Mouse (Mus musculus) cerebellum, adult 9-11 months (tissue): Measurements from ENCODE around the gene Ankzf1.
"Not testable (repeated sequence)": the region's sequence is repeated elsewhere in the genome, so short reads cannot be mapped to it uniquely, and the experiment has no call there.

Experiments
- DNase-seq: peaks from one replicate; pipeline ENCODE4 v3.0.0; 2022

The Ankzf1 gene

GRCm38 (mm10) chr1:75227653-75228052 lies 35.7 kb downstream of the Ankzf1 start:
- no peak for DNase-seq

DNA sequence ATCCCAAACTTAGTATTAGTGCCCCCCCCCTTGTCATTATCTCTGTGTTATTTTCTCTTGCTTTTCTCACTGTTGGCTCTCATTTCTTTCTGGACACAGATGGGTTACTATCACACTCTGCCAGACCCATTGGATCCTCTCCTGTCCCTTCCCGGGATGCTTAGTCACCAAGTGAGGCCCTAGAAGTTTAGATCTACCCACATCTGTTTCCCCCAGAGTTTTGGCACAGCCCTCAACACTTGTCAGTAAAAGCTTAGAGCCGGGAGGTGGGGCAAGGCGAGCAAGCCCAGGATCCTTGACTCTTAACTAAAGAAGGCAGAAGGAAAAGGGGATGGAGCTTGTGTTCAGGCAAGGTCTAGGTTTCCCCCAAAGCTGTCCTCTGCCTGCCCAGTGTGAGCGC lies 37.2 kb downstream of the Ankzf1 start:
- DNase-seq: no peak

DNA sequence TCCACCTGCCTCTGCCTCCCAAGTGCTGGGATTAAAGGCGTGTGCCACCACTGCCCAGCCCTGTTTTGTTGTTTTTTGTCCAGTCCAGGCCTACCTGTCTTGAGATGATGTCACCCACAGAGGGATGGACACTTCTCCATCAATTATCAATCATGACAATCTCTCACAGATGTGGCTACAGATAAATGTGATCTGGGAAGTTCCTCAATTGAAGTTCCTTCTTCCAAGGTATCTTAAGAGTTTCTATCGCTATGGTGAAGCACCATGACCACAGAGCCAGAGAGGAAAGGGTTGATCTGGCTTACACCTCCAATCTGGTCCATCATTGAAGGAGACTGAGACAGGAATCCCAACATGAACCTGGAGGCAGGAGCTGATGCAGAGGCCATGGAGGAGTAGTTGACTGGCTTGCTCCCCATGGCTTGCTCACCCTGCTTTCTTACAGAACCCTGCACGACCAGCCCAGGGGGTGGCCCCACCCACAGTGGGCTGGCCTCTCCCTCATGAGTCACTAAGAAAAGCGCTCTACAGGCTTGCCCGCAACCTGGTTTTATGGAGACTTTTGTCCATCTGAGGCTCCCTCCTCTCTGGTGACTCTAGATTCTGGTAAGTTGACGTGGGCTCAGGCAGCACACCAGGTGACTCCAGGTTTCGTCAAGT lies 38.5 kb downstream of the Ankzf1 start:
- DNase-seq: no peak

- peak; percentile 10 for DNase-seq
Measured at GRCm38 (mm10) chr1:75231224-75231623, 39.3 kb downstream of the Ankzf1 start.

GRCm38 (mm10) chr1:75231664-75232152 lies 39.8 kb downstream of the Ankzf1 start, which contains the start of gene A630095N17Rik:
TSS of gene A630095N17Rik (minus strand) at chr1:75232102.
- no peak for DNase-seq

DNA sequence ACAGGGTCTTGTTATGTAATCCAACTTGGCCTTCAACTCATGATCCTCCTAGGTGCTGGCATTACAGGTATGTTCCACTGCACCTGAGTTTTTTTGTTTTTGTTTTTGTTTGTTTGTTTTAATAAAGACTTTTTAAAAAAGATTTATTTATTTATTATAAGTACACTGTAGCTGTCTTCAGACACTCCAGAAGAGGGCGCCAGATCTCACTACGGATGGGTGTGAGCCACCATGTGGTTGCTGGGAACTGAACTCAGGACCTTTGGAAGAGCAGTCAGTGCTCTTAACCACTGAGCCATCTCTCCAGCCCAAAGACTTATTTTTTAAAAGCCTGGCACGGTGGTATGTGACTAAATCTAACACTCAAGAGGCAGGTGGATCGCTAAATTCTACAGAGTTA lies 40.5 kb downstream of the Ankzf1 start:
- DNase-seq: not testable (repeated sequence)

DNA sequence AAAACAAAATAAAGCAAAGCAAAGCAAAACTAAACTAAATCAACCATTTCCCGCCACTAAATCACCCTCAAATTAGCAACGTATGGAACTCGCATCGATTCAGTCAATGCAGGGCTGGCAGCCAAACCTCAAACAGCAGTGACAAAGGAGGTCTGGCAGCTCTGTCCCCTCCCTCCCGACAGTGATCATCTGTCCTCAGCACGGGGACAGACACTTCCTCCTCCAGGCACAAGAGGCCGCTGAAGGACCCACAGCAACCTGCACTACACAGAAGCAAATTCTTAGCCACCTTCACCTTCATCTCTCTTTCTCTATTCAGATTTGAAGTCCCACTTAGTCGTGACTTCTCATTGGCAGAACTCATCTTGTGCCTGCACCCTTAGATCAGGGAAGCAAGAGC lies 42.7 kb downstream of the Ankzf1 start:
- DNase-seq: peak; percentile 87

- DNase-seq: peak; percentile 93
Measured at GRCm38 (mm10) chr1:75236117-75237050, 44.4 kb downstream of the Ankzf1 start, which contains the start of gene Dnajb2. TSS of gene Dnajb2 (plus strand) at chr1:75236406.

- peak; percentile 67 for DNase-seq
Measured at GRCm38 (mm10) chr1:75239591-75239990, 47.6 kb downstream of the Ankzf1 start.

DNA sequence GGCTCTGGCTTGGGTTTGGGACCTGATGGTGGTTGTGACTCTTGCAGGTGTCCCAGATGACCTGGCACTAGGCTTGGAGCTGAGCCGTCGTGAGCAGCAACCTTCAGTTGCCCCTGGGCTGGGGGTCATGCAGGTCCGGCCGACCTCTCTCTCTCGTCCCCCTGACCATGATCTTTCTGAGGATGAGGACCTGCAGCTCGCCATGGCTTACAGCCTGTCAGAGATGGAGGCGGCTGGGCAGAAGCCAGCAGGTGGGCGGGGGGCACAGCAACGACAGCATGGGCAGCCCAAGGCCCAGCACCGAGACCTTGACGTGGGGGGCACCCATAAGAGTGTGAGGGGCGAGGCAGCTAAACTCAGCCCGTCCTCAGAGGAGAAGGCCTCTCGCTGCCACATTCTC lies 51.5 kb downstream of the Ankzf1 start:
- DNase-seq: peak; percentile 53

DNA sequence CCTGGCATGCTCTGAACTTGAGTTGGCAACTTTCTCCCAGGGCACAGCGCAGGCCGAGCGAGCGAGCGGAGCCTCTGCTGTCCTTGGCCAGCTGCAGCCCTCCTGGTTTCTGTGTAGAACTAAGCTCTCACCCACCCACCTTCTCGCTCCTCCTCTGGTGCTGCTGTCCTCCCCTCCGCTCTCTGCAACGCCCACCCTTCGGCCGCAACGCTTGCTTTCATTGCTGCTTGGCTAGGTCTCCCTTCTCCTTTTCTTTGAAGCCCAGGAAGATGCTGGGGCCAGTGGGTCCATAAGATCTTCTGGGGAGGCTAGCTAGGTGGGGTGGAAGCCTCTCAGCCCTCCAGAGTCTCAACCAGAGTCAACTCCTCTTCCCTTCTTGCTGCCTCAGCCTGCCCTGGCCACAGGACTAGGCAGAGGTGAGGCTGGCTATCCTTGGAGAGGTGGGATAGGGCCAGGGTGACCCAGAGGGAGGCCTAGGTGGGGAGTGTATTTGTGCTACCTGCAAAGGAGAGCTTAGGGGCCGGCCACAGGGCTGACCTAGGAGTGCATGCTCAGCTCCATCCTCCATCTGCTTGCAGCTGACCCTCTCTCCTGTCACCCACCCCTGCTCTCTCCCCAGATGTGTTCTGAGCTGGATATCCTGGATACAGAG lies 52.4 kb downstream of the Ankzf1 start:
- DNase-seq: peak; percentile 42

GRCm38 (mm10) chr1:75244836-75245235 lies 52.9 kb downstream of the Ankzf1 start:
- DNase-seq: peak; percentile 69

DNA sequence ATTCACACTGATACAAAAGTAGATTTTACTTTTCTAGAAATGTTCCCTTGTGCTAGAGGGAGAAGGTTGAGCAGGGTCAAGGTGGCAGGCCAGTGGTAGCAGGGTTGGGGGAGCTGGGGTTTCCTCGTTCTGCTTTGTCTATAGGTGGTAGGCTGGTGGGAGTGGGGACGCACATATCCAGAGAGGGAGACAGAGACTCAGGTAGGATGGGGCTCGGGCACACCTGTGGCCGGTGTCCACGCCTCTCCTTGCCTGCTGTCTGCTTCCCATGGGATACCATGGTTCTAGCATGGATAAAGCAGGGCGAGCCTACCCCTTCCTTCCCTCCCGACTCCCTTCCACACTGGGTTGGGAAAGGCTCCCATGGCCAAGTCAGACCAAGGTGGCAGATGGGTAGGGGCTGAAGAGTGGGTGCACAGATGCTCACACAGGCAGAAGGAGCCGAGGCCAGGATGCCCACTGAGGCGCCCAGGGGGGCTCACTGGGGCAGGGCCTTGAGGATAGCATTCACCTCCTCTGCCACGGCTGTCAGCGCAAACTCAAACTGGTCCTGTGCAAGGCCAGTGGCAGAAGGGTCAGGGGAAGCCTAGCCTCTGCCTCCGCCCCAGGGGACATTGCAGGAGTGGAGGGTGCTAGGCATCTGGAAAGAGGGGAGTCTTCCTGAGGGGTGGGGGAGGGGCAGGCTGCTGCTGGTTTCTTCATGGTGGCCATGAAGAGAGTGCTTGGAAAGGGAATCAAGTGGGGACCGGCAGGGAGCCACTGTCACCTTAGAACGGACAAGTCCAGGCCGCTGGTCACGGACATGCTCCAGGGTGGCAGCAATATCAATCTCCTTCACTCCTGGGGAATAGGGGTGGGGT lies 55.4 kb downstream of the Ankzf1 start:
- peak; percentile 52 for DNase-seq

DNA sequence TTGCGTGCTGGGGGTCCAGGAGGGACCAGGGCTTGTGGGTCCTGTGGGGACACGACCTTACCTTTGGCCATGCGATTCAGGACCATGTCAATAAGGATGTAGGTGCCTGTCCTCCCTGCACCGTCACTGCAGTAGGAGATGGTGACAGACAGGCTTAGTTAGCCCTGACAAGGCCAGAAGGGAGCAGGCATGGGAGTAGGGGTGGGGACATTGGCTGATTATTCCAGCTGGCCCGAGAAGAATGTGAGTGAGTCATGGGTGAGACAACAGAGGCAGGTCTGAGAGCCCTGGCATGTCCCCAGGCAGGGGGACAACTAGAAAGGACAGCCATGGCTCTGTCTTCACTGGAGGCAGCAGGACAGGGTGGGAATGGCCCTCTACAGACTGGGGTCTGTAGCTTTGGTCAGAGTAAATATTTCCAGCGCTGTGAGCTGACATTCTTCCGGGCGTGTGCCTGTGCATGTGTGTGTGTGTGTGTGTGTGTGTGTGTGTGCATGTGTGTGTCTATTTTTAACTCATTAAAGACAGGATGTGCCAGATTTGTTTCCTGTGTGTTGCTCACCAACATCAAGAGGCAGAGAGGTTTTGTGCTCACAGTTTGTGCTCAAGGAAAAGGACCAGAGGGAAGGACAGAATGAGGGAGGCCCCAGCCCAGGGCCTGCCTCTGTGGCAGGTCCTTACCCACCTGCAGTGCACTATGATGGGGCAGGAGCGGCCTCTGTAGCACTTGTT lies 56.3 kb downstream of the Ankzf1 start:
- DNase-seq: peak; percentile 68
